Mouse (Mus musculus) cerebellum, adult 8-10 months (tissue): Measurements from ENCODE around the gene Ncf4.
"Not testable (repeated sequence)": the region's sequence is repeated elsewhere in the genome, so short reads cannot be mapped to it uniquely, and the experiment has no call there.

Experiments
- DNase-seq: peaks from one replicate; pipeline ENCODE4 v3.0.0; 2022

The Ncf4 gene

DNA sequence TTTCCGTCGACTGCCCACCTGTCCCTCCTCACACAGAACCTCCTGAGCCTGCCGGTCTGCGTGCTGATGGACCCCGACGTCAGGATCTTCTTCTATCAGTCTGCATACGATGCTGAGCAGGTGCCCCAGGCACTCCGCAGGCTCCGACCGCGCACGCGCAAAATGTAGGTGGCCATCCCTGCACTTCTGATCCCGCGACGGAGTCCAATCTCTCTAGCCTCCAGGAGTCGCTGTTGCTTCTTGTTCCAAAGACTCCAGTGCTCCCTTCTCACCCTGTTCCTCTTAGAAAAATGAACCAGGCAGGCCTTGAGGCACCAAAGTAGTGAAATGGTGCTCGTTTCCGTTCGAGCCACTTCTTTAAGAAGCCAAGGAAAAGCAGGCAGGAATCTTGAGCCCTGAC is 10.2 kb downstream of the Ncf4 start:
- DNase-seq, result peak; percentile 26

DNA sequence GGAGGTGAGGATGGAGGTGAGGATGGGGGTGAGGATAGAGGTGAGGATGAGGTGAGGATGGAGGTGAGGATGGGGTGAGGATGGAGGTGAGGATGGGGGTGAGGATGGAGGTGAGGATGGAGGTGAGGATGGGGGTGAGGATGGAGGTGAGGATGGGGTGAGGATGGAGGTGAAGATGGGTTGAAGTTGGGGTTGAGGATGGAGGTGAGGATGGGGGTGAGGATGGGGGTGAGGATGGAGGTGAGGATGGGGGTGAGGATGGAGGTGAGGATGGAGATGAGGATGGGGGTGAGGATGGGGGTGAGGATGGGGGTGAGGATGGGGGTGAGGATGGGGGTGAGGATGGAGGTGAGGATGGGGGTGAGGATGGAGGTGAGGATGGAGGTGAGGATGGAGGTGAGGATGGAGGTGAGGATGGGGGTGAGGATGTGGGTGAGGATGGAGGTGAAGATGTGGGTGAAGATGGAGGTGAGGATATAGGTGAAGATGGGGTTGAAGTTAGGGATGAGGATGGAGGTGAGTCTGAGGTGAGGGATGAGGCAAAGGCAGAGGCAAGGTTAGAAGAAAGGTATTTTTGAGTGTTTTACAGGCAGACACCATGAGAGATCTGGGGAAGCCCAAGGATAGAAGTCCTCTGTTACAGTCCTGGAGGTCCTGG is 12.1 kb downstream of the Ncf4 start:
- DNase-seq, result not testable (repeated sequence)

DNA sequence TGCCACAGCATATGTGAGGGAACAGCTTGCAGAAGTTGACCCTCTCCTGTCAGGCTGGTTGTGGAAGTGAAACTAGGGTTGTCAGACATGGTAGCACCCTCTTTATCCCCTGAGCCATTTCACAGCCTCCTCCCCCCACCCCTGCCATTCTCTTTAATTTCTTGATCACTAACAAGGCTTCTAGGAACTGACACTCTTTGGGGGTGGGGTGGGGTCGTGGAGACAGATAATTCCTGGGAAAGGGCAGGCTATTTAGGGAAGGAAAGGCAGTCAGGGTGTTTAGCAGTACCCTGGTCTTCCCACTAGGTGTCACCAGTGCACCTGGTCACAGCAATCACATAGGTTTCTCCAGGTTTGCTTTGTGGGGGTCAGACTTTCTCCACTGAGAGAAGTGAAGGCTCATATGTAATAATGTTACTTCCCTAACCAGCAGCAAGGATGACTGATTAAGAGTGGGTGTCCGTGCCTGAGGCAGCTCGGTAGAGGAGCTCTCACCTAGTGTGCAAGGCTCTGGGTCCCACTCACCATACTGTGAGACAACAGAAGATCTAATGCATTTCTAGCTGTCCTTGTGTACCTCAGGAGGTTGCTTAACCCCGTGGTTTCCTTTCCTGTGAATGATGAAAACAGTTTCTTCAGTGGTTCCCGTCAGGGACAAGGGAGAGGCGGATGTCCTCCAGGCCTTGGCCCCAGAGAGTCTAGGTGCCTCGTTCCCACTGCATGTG is 12.9 kb downstream of the Ncf4 start:
- DNase-seq, result peak; percentile 52

DNA sequence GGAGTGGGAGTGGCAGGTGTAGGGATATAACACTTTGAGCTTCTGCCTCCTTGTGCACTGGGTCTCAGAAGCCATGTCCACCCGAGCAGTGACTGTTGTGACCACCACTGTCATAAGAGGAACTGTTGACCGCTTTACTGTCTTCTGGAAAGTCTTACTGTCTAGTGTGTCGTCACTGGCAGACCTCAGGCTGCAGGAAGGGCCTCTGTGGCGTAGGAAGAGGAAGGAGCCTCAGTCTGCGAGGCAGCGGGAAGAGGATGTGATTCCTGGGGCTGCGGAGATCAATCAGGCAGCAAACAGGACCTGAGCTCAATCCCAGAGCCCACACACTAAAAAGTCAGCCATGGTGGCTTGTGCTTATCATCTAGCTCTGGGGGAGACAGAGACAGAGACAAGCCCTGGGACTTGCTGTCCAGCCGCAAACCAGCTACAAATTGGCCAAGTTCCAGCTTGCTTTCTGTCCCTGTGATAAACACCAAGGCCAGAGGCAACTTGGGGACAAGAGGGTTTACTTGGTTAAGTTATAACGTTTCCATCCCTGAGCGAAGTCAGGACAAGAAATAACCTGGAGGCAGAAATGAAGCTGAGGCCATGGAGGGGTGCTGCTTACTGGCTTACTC is 13.8 kb downstream of the Ncf4 start:
- no peak for DNase-seq

DNA sequence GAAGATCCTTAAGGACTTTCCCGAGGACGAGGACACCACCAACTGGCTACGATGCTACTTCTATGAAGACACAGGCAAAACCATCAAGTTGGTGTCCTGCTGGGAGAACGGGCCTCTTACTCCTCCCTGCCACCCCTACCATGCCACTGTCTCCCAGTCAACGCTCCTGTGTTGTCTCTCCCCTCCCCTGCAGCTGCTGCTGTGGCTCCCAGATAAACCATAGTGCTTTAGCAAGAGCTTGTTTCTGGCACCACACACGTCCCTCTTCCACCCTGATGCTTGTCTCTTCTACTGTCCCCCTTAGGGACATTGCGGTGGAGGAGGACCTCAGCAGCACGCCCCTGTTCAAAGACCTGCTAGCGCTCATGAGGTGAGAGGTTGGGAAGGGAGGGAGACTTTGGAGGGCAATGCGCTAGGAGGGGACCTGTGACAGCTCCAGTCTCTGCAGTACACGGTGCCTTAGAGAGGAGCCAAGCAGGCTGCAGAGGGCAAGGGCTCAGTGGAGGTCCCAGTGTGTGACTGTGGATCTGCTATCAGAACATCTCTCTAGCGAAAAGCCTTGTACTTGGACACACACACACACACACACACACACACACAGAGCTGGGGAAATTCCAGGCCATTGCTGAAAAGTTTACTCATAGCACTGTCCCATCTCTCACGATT is 16.2 kb downstream of the Ncf4 start:
- no peak for DNase-seq

DNA sequence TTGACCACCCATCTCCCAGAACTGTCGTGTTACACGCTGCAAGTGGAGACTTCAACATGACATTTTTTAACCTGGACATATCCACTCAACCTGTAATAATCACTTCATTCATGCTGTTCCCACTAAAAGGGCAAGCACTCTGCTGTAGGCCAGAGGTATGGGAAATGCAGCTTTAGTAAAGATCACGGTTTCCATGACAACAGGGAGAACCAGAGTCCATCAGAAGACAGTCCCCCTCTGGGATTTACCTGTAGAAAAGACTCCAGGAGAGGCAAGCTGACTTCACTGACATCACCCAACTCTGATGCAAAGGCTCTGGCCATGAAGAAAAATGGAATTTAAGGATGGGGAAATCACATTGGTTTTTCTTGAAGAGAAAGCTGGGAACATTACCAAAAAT is 18.7 kb downstream of the Ncf4 start:
- no peak for DNase-seq

DNA sequence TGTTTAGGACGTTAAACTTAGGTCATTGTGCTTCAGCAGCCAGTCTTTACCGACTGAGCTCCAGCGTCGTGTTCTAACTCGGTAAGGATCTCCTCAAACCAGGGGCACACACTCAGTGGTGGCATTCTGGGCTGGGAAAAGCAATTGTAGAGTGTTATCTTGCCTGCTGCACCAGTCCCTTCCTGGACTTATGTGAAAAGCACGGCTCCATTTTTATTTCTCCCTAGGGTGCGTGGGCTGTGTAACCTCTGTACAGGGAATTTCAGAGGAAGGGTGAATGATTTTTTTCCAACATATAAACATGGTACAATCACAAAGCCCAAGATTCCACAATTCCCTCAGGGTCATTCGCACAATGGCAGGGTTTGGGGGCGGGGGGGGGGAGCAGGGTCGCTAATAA is 22.8 kb downstream of the Ncf4 start:
- no peak for DNase-seq

DNA sequence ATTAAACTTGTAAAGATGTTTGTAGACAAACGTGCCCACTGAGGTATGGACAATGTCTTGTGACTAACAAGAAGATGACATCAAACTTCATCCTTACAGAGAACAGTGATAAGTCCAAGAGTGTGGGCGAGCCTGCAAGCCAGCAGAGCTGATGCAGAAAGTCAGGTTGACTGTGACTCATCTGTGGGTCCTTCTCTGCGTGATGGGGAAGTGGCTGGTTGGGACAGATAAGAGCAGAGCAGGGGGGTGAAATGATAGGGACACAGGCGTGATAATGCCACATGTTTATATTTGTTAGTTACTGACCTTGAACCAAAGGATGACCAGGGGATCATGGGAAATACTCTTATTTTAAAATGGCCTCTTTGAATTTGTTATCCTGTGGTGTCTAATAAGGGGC is 23.3 kb downstream of the Ncf4 start:
- DNase-seq, result no peak

DNA sequence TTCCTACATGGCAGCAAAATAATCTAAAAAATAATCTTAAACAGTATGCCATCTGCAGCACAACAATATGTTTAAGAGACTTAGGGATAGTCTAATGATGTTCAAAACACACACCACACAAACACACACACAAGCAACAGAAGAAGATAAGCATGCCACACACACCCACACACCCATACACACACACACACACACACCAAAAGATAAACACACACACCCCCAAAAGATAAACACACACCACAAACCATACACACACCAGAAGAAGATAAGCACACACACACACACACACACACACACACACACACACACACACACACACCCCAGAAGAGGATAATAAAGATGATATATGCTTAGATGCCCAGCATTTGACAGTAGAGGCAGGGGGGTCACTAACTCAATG is 26.6 kb downstream of the Ncf4 start:
- DNase-seq, result no peak

DNA sequence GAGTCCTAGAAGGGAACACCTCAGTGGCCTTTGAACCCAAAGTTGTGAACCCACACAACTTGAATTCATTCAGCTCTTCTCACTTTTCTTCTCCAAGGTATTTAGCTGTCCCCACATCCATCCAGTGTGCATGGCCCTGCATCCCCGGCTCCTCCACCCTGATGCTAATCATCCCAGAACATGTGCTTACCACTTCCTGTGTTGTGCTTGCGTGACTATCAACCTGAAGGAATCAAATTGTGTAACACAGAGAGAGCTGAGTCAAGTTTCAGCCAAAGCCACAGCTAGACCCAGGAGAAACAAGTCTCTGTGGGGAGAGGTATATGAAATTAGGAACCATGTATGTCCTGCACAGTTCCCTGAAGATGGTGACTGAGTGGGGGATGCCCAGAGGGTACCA is 33.7 kb downstream of the Ncf4 start:
- DNase-seq, result no peak

DNA sequence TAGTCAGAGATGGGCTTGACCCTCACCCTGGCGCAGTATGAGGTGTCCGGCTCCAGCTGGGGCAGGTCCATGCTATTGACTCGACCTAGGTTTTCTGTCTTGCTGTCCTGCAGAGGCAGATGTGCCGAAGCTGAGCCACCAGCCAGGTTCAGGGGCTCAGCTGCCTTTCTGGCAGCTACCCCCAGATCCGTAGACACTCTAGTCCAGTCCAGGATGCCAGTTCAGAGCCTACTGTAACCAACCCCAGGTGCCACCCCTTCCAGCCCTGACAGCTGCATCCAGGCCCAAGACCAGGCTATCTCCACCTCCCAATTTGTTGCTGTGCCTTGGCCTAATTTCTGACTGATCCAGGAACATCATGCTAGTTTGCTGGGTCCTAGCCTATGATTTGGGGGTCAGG is 43.3 kb downstream of the Ncf4 start:
- DNase-seq, result no peak

DNA sequence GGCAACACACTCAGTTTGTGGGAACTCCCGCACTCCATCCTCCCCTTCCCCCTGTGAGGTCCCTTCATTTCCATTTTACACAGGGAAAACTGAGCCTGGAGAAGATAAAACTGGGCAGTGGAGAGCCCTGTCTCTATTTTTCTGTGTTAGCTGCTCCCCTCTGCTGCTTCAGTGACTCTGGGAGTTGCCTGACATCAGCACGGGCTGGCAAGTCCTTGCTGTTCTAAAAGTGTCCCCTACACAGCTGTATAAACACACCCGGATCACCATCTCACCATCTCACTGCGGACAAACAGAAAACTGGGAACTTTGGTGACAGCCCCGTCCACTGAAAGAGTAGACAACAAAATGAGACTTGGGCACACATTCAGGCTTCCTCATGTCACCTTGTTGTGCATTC is 45.2 kb downstream of the Ncf4 start:
- DNase-seq, result not testable (repeated sequence)

DNA sequence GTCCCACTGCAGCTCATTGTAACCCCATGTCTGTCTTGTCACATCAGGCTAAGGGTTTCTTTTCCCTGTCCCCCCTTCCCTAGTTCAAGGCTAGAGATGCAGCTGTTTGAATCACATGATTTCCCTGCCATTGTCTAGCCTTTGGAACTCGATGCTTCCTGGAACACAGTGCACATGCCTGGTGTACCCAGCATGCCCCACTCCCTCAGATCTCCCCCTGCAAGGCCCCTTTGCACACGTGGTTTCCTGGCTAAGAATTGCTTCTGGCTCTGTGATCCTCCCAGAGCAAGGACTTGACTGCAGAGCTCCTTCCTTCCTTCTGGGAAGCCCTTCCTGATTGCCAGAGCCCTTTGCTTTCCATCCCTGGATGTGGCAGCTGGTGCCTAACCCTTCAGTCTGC is 48.6 kb downstream of the Ncf4 start:
- not testable (repeated sequence) for DNase-seq

DNA sequence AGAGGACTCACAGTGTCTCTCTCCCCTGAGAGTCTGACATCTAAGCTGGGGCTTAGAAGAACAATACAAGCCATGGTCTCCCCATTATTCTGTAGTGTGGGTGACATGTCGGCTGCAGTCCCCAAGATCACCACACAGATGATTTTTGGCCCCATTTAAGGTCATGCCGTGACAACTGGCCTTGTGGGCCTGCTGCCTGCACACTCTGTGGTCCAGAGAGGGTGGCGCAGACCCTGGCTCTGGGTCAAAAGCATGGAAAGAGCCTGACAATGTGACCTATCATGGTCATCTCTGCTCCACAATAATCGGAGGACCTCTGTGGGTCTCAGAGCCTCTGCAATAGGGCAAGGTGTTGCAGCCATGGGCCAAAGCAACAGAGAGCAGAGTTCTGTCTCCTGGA is 49.1 kb downstream of the Ncf4 start:
- DNase-seq, result no peak

DNA sequence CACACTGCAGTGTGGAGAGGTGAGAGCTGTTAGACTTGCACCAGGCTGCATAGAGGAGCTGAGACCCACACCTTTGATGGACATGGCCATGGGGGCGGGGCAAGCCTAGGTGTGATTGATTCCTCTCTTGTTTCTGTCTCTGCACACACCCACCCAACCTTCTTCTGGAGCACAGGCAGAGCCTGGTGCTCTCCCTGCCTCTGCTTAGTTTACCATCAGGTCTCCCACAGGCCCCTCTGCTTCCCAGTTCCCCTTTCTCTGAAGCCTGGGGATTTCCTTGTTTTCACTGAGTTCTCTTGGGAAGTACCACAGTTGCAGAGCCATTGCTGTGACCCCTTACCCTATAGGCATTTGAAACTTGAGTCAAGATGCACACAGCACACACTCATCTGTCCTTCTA is 54.0 kb downstream of the Ncf4 start:
- DNase-seq, result no peak

DNA sequence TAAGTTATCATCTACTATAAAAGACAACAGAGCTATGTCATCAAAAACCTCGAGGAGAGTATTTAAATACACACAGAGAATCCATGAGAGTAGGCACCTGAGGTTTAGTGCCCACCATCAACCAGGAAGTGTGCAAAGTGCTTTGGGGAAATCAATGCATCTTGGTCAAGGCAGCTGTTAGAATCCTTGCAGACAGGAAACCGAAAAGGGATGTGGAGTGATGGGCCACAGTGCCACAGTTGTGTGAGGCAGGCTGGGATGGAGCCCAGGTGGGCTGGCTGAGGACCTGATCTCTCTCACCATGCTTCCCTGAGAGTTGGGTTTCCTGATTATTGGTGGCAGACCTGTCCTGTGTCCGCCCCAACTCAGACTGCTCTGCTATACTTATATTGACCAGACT is 55.0 kb downstream of the Ncf4 start:
- DNase-seq, result no peak

DNA sequence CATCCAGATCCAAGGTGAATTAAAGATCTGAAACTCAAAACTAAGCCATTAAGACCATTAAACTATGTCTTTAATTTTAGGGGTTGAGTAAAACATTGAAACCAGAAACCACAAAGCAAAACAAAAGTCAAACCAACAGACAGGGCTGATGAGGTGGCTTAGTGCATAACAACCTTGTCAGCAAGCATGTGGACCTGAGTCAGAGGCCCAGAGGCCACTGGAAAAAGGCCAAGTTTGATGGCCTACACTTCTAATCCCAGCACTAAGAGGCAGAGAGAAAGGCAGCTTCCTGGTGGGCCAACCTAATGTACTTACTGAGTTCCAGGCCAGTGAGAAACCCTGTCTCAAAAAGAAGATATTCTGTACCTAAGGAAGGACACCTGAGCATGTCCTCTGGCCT is 56.2 kb downstream of the Ncf4 start:
- DNase-seq, result no peak

DNA sequence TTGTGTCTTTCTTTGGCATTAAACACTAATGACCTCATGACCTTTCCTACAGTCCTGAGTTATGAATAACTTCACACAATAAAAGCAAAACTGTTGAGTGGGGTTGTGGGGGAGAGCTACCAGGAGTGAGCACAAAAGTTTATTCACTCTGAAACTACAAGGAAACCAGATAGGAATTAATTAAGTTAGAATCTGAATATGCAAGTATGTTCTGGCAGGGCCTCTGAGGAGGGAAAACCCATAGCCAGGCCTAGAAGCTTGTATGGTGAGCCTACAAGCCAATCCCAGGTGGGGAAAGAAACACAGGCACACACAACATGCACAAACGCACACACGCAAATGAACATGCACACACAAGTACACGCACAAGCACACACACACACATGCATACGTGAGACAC is 58.1 kb downstream of the Ncf4 start:
- DNase-seq, result no peak

DNA sequence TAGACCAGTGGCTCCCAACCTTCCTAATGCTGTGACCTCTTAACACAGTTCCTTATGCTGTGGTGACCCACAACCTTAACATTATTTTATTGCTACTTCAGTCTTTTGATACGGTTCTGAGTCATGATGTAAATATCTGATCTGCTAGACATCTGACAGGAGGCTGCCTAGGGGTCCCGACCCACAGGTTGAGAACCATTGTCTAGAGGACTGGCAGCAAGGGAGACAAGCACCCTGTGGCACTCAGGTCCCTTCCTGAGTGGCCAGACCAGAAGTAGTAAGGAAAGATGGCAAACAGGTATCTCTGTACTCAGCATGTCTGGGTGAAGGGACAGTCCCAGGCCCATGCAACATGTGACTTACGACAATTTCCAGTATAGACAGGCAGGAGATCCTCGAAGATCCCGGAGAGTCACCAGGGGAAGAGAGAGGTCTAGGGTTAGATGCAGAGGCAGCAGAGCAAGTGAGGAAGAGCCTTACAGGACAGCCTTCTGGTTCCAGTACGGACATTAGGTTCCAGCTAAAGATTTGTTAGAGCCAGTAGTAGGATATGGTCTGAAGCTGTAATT is 59.1 kb downstream of the Ncf4 start:
- DNase-seq, result no peak

DNA sequence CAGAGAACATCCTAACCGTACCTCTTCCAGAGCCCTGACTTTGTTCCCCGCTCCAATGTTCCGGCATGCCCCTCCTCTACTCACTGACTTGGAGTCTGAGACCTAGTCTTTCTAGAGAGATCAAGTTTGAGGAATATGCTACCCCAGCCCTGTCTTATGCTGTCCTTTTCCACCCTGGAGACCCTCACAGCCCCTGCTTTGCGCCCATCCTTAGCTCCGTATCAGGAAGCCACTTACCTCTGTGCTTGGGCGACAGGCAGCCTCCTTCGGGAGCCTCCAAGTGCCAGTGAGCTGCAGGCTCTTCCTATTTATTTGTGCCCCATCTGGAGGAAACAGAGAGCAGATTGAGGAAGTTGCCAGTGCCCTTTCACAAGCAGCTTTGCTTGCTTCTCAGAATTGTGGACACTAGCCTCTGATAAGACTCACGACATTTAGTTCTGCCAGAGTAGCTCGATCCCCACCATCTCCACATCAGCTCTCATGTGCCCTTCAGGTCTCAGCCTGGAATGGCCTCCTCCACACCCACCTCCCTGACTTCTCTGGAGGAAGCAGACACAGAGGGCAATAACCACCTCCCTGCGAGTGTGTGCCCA is 60.8 kb downstream of the Ncf4 start, which contains the start of gene Csf2rb2:
Gene Csf2rb2, minus strand, starts transcription at position 381 of the 593 bp plus-strand sequence.
- no peak for DNase-seq

DNA sequence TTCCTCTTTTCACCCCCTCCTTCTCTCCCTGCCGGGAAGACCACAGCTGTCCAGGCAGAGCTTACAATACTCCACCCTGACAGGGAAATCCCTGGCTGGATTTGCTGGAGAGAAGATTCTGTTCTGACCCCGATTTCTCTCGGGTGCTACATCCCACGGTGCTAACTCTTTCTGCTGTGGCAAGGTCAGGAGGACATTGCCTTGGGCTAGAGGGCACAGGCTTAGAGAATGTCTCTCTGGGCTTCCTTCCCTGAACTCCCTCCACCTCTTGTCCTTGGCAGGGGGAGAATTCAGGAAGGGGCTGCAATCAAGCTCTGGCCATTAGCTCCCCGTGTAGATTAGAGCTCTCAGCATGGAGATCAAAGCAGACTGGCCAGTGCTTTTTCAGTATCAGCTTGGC is 65.3 kb downstream of the Ncf4 start:
- no peak for DNase-seq

DNA sequence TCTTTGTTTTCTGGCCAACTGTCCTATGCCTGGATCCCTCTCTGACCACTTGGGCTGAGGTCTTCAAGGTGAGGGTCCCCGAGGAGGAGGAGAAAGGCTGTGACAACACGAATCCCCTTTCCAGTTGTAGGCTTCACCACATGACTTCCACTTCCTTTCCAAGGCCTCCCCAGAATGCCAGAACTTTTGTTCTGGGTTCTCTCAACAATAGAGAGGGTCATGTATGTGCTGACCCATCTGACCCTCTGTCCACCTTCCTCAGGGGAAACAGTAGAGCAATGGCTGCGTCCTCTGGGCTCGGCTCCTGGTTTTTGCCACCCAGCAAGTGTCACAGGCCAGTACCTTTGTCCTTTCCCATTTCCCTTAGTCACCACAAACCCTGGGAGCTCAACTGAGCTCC is 66.4 kb downstream of the Ncf4 start:
- no peak for DNase-seq
